Mouse (Mus musculus): ENCODE measurements around the gene Prkcz.
"Not testable (repeated sequence)": the region's sequence is repeated elsewhere in the genome, so short reads cannot be mapped to it uniquely, and the experiment has no call there.

Prkcz gene

DNA sequence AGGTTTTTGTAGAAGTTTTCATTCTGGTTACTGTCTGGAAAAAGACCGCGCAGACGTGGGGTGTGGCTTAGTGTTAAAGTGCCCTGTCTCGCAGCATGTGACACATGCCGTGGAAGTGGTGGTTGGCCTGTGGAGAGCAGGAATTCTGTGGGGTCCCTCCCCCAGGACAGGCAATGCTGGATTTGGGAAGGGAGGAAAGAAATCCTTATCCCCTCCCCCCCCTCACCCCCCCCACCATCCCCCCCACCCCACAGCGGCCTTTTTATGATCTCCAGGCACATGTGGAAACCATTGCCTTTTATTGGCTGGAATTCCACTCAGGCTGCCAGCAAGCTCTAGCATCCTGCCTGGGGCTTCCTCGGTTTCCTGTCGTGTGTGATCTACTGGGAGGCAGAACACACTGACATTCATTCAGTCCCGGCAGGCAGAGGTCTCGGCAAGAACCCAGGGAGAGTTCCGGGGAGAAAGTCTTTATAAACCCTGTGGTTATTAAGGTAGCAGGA is 78.1 kb downstream of the Prkcz start:
- DNase-seq (ENCODE audit: low spot score) = no peak

GRCm38 (mm10) chr4:155282231-155282630 is 78.9 kb downstream of the Prkcz start:
- no peak for DNase-seq (ENCODE audit: low spot score)

- no peak for DNase-seq (ENCODE audit: low spot score)
Observed at GRCm38 (mm10) chr4:155281652-155282051, 79.5 kb downstream of the Prkcz start.

DNA sequence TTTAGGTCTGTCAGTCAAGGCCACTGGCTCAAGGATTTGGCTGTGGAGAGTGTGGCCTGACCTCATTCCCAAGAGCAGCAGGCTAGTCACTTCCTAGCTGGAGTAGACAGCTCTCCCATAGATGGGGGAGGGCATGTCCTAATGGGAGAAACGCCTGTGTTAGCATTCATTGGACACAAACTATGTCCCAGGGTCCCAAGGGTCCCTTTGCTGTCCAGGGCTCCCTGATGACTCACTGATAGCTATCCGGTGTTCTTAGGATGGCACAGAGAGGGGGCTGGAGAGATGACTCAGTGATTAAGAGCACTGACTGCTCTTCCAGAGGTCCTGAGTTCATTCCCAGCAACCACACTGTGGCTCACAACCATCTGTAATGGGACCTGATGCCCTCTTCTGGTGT is 79.9 kb downstream of the Prkcz start:
- no peak for DNase-seq (ENCODE audit: low spot score)

GRCm38 (mm10) chr4:155280768-155281121 is 80.4 kb downstream of the Prkcz start:
- no peak for DNase-seq (ENCODE audit: low spot score)

- DNase-seq (ENCODE audit: low spot score) = no peak
Observed at GRCm38 (mm10) chr4:155279926-155280767, 81.0 kb downstream of the Prkcz start.

DNA sequence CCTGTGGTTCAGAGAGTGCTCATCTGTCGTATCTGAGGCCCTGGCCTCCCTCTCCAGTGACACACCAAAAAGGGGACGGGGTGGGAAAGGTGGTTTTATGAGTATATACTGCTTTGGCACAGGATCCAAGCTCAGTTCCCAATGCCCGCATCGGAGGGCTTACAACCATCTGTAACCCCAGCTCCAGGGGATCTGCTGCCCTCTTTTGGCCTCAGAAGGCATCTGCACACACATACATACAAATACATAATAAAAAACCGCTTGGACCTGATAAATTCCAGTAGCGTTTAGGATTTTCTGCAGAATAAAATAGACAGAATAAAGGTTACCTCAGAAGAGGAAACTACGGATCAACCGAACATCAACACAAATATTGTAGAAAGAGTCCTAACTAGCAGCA is 82.1 kb downstream of the Prkcz start:
- DNase-seq (ENCODE audit: low spot score) = no peak

DNA sequence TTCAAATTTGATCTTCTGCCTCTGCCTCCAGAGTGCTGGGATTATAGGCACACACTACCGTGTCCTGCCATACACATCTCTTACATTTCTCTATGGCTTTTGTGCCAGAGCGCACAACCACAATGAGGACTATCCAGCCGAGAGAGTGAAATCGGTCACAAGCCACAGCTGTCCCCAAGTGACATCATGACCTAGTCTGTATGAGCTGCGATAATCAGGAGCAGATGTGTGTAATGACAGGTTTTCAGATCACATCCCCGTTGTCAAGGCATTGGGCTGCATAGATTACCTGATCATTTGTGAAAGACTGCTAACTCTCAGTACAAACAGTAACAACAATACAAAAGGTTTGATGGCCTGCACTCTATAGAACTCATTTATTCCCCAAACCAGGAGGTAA is 83.2 kb downstream of the Prkcz start:
- no peak for DNase-seq (ENCODE audit: low spot score)

- DNase-seq (ENCODE audit: low spot score) = no peak
Observed at GRCm38 (mm10) chr4:155274851-155275250, 86.3 kb downstream of the Prkcz start.

DNA sequence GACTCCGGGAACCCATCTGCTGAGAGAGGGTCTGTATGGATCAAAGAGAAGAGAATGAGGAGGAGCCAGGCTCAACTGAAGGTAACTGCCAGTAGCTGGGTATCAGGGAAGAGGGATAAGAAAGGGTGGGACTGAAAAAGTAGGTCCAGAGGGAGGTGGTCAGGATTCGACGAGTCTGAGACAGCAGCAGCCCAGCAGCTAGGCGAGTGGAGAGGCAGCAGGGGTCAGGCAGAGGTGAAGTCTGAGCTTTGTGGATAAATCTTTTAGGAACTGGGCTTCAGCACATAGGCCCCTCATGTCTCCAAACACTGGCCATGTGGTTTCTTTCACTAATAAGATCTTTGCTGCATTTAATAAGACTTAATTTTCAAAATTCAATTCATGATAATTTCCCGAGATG is 86.7 kb downstream of the Prkcz start:
- DNase-seq (ENCODE audit: low spot score) = no peak

DNA sequence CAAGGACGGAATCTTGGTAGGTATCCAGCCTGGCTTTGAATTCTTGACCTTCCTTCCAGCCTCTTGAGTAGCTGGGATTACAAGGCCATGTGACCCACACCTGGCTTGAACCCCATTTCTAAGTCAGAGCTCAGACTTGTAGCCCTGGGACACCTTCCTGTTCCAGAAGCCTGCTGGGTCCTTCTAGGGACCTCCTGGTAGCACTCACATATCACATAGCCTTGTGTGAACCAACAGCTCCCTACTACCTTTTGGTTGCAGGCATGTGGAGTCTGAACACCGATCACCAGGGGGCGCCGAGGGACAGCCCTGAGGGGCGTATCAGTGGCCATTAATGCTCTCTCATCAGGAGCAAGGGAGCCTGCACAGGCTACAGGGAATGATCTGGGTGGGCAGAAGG is 92.8 kb downstream of the Prkcz start:
- DNase-seq (ENCODE audit: low spot score) = no peak

- DNase-seq (ENCODE audit: low spot score) = no peak
Observed at GRCm38 (mm10) chr4:155267639-155268175, 93.5 kb downstream of the Prkcz start.

GRCm38 (mm10) chr4:155267047-155267543 is 94.1 kb downstream of the Prkcz start:
- DNase-seq (ENCODE audit: low spot score) = no peak

GRCm38 (mm10) chr4:155264521-155265321 is 96.4 kb downstream of the Prkcz start:
- no peak for DNase-seq (ENCODE audit: low spot score)

DNA sequence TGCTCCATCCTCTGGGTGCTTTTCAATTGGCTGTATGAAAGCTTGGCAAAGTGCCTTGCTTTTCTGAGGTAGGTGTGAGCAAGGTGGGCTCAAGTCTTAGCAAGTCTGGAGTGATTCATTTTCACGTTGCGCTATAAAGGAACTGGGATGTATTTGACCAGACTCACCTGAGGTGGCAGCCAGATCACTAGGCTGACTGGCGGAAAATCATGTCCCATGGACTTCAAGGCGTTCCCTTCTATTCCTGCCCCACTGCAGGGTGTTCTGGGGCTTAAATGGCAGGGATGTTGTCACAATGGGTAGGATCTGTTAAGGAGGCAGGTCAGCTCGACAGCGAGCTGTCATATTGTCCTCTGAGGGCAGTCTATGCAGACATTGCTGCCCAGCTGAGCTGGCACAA is 108.9 kb downstream of the Prkcz start:
- DNase-seq (ENCODE audit: low spot score) = no peak

DNA sequence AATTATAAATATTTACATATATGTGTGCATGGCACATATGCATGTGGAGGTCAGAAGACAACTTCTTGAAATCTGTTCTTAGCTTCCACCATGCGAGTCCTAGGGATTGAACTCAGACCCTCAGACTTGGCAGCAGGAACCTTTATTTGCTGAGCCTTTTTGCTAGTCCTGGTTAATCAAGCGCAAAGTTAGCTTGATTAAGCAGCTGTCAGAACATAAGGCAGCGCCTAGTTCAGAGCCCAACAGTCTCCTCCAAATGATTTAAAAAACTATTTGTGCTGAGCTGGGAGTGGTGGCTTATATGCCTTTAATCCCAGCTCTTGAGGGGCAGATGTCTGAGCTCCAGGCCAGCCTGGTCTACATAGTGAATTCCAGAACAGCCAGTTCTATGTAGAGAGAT is 110.0 kb downstream of the Prkcz start:
- no peak for DNase-seq (ENCODE audit: low spot score)

GRCm38 (mm10) chr4:155250361-155251117 is 110.6 kb downstream of the Prkcz start:
- DNase-seq (ENCODE audit: low spot score) = no peak

- peak; percentile 66 for DNase-seq (ENCODE audit: low spot score)
Observed at GRCm38 (mm10) chr4:155249648-155250351, 111.4 kb downstream of the Prkcz start, which contains the start of gene Faap20. Gene Faap20 (plus strand): TSS chr4:155249802.

DNA sequence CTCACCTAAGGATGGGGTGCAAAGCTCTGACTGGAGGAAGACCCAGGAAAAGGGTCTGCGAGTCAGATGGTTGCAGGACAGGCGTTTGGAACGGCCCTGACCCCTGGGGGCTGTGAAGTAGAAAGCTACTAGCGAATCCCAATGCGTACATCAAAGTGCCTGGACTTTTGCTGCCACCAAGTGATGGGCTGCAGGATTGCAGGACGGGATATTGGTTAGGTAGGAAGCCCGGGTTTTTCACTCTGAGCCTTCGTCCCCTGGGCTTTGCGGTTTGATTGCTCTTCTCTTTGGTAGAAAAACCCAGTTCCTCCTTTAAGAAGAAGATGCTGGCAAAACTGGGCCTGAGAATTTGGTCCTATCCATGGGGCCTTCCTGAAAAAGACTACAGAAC is 111.9 kb downstream of the Prkcz start:
- DNase-seq (ENCODE audit: low spot score) = peak; percentile 89

DNA sequence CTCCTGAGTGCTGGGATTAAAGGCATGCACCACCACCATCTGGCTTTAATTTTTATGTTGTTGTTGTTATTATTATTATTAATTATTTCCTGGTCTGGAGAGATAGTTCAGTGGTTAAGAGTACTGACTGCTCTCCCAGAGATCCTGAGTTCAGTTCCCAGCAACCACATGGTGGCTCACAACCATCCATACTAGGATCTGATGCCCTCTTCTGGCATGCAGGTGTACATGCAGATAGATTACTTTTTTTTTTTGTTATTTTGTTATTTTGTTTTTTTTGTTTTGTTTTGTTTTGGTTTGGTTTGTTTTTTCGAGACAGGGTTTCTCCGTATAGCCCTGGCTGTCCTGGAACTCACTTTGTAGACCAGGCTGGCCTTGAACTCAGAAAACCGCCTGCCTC is 113.1 kb downstream of the Prkcz start:
- DNase-seq (ENCODE audit: low spot score) = not testable (repeated sequence)

DNA sequence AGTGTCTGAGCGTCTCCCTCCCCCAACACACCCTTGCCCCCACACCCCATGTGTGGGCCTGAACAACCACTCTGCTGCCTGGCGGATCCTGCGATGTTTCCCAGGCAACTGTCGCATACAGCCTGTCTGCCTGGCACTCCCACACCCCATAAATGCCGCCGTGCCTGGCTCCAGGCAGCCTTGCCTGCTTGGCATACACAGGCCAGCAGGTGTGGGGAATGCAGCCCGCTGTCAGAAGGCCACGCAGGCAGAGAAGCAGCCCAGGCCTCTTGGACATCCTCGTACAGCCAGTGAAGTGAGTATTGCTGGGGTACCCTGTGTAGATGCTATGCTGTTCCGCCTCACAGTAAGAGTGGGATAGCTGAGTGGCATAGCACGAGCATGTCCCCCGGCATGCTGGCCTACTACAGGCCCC is 114.5 kb downstream of the Prkcz start:
- peak; percentile 73 for DNase-seq (ENCODE audit: low spot score)

Measured in left cerebral cortex, adult 11 months (tissue).